Mouse (Mus musculus) lung, embryonic 15.5 days (tissue): ENCODE results near the gene Shb. TPM values are rescaled to one million over a fixed set of nuclear protein-coding genes. Genes with fewer than 3 reads are reported as not detected.

Source experiments
- ATAC-seq: fragments of 200-750 bp; cut with Nextera tagmentation; 2 replicates; pipeline ENCODE4 v1.8.0; 2017; ENCODE audit warnings: moderate number of reproducible peaks, borderline replicate concordance; ENCODE audit not compliant: low FRiP score, low TSS enrichment; ENCODE audit errors: extremely low read depth
- H3K27ac ChIP-seq: fragments of 300-500 bp; sonication (generic); 2 replicates; pipeline ENCODE4 v1.5.1; 2015; ENCODE audit warnings: moderate library complexity, mild to moderate bottlenecking, inconsistent platforms
- H3K27me3 ChIP-seq: fragments of 300-500 bp; sonication (generic); 2 replicates; pipeline ENCODE4 v1.6.1; 2015; ENCODE audit warnings: inconsistent platforms
- H3K36me3 ChIP-seq: fragments of 300-500 bp; sonication (generic); 2 replicates; pipeline ENCODE4 v1.6.1; 2015; ENCODE audit warnings: inconsistent platforms
- H3K4me1 ChIP-seq: fragments of 300-500 bp; sonication (generic); 2 replicates; pipeline ENCODE4 v1.6.1; 2015; ENCODE audit warnings: inconsistent platforms
- H3K4me2 ChIP-seq: fragments of 300-500 bp; sonication (generic); 2 replicates; pipeline ENCODE4 v1.6.1; 2015; ENCODE audit warnings: inconsistent platforms, mild to moderate bottlenecking, moderate library complexity
- H3K4me3 ChIP-seq: fragments of 300-500 bp; sonication (generic); 2 replicates; pipeline ENCODE4 v1.5.1; 2015; ENCODE audit warnings: mild to moderate bottlenecking, inconsistent platforms
- H3K9ac ChIP-seq: fragments of 300-500 bp; sonication (generic); 2 replicates; pipeline ENCODE4 v1.6.1; 2015; ENCODE audit warnings: inconsistent platforms
- H3K9me3 ChIP-seq: fragments of 300-500 bp; sonication (generic); 2 replicates; pipeline ENCODE4 v1.6.1; 2016; ENCODE audit warnings: inconsistent platforms
- WGBS: fragments of 180-500 bp; shearing (Covaris S2); methylation state at CpG from one replicate; pipeline ENCODE4 v1.1.7; 2015; 5-methylcytosine and 5-hydroxymethylcytosine counted together
- polyA plus RNA-seq: library from polyadenylated mRNA; unstranded; fragments of >200 nt; fragmentation: Nextera tagmentation; extraction: Ambion mirVana; gene quantifications from 2 replicates; pipeline ENCODE4 v1.2.1, GENCODE M21; 2015

Gene Shb
- polyA plus RNA-seq, 1 experiment from 2014 or later, result 13.5 TPM

DNA sequence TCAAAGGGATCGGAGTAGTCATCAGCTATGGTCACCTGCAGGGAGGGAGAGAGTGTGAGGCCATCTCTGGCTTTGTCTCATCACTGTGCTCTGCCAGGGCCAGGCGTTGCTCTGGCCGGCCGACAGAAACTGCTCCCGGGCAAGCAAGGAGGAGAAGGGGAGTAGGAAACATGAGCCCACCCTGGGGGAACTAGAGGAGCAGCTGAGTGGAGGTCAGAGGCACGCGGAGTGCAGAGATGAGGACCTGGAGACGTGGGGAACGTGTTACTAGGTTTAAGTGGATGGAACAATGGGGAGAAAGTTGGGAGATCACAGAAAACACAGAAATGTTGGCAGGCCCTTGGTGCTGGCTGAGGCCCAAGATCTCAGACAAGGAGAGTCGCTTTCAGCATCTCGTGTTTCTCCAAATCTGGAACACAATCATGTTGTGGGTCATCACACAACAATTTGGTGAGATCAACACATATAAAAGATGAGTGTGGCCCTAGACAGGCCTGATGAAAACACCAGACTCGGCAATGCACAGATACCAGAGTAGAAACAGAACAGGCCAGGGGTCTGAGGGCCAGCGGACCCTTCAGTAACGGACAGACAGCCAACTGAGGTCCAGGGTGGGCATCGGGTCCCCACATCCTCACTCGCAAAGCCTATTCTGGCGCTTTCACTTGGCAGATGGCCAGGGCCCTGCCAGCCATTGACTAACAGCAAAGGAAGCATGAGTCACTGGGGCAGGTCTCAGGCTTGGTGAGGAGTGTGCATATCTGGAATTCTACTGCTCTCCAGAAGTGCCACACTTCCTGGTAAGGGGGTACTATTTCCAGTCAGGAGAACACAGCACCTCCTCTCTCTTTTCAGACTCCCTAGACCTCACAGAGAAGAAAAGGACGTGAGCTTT is 42.9 kb downstream of the Shb start:
- H3K27me3 ChIP-seq, result no peaks in the 10 kb centered on the region
- H3K4me2 ChIP-seq, result peak overlapping the region; percentile 41
- H3K27ac ChIP-seq, result peak overlapping the region; percentile 97
- H3K36me3 ChIP-seq, result no peaks in the 10 kb centered on the region
- WGBS, result 19% methylated on average over 18 of the region's 18 CpGs
- no peaks in the 10 kb centered on the region for H3K9me3 ChIP-seq
- peak overlapping the region; percentile 8; the same call in 1 of the 2 replicates for H3K4me3 ChIP-seq
- peak overlapping the region; percentile 21; the same call in 1 of the 2 replicates for H3K9ac ChIP-seq
- peak; percentile 58 for ATAC-seq
- H3K4me1 ChIP-seq, result peaks cover 87% of the 10 kb centered on the region

DNA sequence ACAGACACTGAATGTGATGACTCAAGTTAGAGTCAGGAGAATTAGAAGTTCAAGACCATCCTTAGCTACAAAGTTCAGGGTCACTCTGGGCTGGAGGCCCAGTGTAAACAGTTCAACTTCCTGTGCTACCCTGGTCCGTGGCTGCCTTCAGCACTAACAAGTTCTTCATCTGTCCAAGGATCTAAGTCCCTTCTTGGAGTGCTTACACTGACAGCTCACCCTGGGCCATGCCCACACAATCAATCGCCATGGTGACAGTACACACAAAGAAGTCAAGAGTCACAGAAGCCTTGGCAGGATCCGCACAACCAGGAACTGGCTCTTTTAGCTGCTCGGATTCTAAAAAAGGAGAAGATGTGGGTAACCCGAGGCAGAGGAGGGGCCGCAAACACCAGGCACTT is 44.6 kb downstream of the Shb start:
- Histone ChIP-seq H3K4me1 (peaks cover 86% of the 10 kb centered on the region), H3K4me3 (no peak overlapping the region), H3K27ac (peak overlapping the region; percentile 97), H3K4me2 (peak overlapping the region; percentile 41; the same call in 1 of the 2 replicates), H3K9ac (no peak overlapping the region), H3K36me3 (no peaks in the 10 kb centered on the region), H3K9me3 (no peaks in the 10 kb centered on the region), H3K27me3 (no peaks in the 10 kb centered on the region)
- ATAC-seq, result peak; percentile 56
- 16% methylated on average over 6 of the region's 6 CpGs for WGBS

DNA sequence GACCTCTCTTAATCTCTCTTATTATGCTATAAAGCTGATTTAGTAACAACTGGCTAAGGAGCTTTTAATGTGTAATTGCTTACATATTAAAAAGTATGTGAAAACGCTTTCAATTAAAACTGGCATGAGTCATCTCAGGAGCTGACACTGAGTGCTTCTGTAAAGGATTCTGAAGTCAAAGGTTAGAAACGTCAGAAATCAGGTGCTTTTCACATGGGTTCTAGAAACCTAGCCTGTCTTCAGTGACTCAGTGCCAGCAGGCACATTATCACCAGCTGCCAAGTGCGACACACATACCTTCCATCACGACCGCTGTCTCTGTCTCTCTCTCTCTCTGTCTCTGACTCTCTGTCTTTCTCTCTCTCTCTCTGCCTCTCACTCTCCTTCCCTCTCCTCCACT is 47.2 kb downstream of the Shb start:
- H3K9ac ChIP-seq, result no peak overlapping the region

DNA sequence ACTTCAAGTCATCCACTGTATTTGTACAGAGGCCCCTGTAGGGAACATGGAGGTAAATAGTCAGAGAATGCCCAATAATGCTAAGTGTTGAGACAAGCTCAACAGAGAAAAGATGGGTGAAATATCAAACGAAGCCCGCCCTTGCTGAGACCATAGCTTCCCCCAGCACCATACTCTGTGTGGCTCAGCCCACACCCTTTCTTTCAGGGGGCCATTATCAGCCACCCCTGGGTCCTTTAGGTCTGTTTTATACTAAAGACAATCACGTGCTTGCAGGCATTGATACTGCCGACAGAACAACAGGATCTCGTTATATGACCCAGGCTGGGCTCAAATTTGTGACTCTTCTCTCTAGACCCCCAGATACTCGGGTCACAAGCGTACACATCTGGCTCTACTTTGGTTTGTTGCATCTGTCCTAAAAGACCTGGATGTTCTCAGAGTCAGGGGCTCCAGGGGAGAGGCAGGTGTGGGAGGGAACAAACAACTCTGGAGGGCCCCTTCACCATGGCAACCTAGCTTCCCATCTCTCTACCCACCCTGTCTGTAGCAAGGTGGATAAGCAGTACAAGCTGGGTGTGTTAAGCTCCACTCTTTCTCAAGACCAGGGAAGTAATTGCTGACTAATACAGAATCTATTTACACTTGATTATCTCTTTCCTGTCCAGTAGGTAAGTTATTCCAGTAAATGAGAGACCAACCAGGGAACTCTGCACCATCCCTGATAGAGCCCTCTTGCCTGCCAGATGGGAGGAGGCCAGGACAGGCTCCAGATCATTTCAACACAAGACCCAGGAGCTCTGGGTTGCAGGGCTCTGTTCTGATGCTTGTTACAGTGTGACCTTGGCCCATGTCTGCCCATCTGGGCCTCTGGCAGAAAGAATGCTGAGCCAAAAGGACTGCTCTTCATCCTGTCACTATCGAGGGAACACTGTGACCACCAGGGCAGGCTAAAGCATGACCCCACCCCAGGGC is 48.7 kb downstream of the Shb start:
- 67% methylated on average over 8 of the region's 8 CpGs for WGBS
- Histone ChIP-seq H3K27me3 (no peaks in the 10 kb centered on the region), H3K27ac (0 out of 2 replicates have a peak overlapping the region, but pooled peaks have one; percentile 29), H3K4me1 (peaks cover 86% of the 10 kb centered on the region), H3K9me3 (no peaks in the 10 kb centered on the region), H3K4me3 (no peak overlapping the region), H3K9ac (no peak overlapping the region), H3K4me2 (no peak overlapping the region), H3K36me3 (no peaks in the 10 kb centered on the region)
- no peak for ATAC-seq

More for the DNA sequence above, 47.2 kb downstream of the Shb start:
- no peak overlapping the region for H3K27ac ChIP-seq
- H3K36me3 ChIP-seq, result no peaks in the 10 kb centered on the region
- ATAC-seq, result no peak
- H3K27me3 ChIP-seq, result no peaks in the 10 kb centered on the region
- WGBS, result 75% methylated on average over 5 of the region's 5 CpGs
- H3K4me3 ChIP-seq, result no peak overlapping the region
- no peaks in the 10 kb centered on the region for H3K9me3 ChIP-seq
- no peak overlapping the region for H3K4me2 ChIP-seq
- peaks cover 88% of the 10 kb centered on the region for H3K4me1 ChIP-seq

DNA sequence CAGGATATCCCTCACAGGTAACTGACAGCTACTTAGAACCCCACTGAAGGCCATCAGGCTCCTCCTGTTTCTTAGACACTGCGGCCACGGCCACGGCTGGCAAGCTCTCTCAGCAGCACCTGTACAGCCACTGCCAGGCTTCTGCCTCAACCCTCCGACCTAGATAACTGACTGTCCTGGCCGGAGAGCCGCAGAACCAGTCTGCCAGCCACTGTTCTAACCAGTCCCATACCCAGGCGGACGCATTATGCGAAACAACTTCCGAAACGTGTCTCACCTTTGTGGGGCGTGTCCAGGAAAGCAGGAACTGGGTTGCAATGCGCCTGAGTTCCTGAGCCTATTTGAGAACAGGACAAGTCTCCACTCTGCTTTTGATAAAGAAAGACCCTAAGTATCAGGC is 50.0 kb downstream of the Shb start:
- Histone ChIP-seq H3K9ac (no peak overlapping the region), H3K4me1 (peaks cover 85% of the 10 kb centered on the region)
- WGBS, result 71% methylated on average over 13 of the region's 13 CpGs

DNA sequence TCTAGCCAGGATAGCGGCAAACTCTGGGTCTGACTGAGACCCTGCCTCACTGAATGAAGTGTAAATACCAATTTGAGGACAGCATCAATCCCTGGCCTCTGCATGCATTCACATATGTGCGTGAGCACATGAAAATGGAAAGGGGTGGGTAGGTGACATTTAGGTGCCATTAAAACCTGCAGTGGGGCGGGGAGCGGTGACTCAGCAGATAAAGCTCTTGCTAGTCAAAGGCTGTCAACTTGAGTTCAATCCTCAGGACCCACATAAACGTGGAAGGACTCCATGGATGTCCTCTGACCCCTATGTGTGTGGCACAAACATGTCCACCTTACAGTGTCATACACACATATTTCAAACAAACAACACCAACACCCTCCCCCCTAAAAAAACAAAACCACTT is 50.8 kb downstream of the Shb start:
- no peak overlapping the region for H3K4me3 ChIP-seq
- H3K27ac ChIP-seq, result no peak overlapping the region
- H3K4me2 ChIP-seq, result no peak overlapping the region
- 83% methylated on average over 5 of the region's 5 CpGs for WGBS
- H3K4me1 ChIP-seq, result peaks cover 80% of the 10 kb centered on the region
- H3K36me3 ChIP-seq, result no peaks in the 10 kb centered on the region
- no peaks in the 10 kb centered on the region for H3K27me3 ChIP-seq
- ATAC-seq, result no peak
- no peak overlapping the region for H3K9ac ChIP-seq
- H3K9me3 ChIP-seq, result no peaks in the 10 kb centered on the region

More for the DNA sequence above, 50.0 kb downstream of the Shb start:
- H3K27me3 ChIP-seq, result no peaks in the 10 kb centered on the region
- H3K4me2 ChIP-seq, result no peak overlapping the region
- no peak overlapping the region for H3K27ac ChIP-seq
- no peak overlapping the region for H3K4me3 ChIP-seq
- ATAC-seq, result no peak
- H3K9me3 ChIP-seq, result no peaks in the 10 kb centered on the region
- no peaks in the 10 kb centered on the region for H3K36me3 ChIP-seq

DNA sequence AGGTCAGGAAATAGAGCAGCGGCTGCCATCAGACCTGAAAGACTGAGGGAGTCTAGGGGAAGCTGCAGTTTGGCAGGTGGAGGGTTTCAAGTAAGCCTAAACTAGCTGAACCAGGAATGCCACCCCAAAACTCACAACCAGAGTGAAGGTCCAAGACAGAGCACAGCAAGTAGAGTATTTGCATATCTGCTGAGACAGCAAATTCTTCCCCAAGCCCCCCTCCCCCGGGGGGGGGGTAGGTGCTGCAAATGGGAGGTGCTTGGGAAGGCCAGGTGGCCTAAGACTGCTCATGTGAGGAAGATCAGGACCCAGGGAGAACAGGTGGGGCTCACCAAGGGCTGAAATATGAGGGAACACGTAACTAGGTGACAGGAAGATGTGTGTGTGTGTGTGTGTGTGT is 51.7 kb downstream of the Shb start:
- WGBS, result 41% methylated on average over 3 of the region's 3 CpGs
- Histone ChIP-seq H3K27ac (no peak overlapping the region), H3K27me3 (no peaks in the 10 kb centered on the region), H3K9ac (no peak overlapping the region), H3K4me3 (no peak overlapping the region), H3K36me3 (no peaks in the 10 kb centered on the region), H3K4me2 (no peak overlapping the region), H3K9me3 (no peaks in the 10 kb centered on the region), H3K4me1 (peaks cover 83% of the 10 kb centered on the region)
- no peak for ATAC-seq

DNA sequence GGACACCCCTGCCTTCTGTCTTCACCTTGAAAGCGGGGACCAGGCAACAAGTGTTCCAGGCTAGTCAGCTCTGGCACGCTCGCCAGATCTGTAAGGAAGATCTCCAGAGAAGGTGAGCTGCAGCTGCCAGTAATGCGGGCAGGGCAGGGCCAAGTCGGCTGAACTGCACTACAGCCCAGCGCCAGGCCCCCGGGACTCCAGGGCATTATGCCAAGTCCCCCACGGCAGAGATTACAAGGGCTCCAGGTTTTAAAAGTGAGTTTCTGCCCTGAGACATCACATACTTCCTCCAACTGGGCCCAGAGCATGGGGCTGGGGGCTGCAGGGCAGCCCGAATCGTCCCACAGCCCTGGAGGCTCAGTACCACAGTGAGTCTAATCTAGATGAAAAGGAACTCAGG is 52.8 kb downstream of the Shb start:
- WGBS, result 46% methylated on average over 10 of the region's 10 CpGs
- H3K36me3 ChIP-seq, result no peaks in the 10 kb centered on the region
- no peak for ATAC-seq
- no peaks in the 10 kb centered on the region for H3K9me3 ChIP-seq
- no peak overlapping the region for H3K9ac ChIP-seq
- no peak overlapping the region for H3K4me3 ChIP-seq
- peak overlapping the region; percentile 48 for H3K27ac ChIP-seq
- H3K4me1 ChIP-seq, result peaks cover 83% of the 10 kb centered on the region
- no peaks in the 10 kb centered on the region for H3K27me3 ChIP-seq
- H3K4me2 ChIP-seq, result no peak overlapping the region

DNA sequence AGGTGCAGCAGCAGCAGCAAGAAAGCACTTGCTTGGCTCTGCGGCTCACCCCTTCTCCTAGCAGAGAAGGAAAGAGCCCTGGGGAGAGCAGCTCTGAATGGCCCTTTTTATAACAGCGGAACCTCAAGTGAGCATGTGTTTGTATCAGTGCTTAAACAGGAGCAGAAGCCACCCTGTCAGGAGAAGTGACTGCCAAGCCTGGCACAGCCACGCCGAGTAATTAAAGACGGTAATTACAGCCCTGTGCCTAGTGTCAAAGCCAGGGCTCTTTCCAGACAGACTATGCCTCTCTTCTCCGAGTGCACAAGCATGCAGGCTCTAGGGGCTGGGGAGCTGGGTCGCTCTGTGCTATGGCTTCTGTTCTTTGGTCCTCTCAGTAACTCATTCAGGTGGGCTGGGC is 54.1 kb downstream of the Shb start:
- ATAC-seq, result no peak
- H3K4me1 ChIP-seq, result peaks cover 83% of the 10 kb centered on the region
- H3K27me3 ChIP-seq, result no peaks in the 10 kb centered on the region
- H3K27ac ChIP-seq, result peak overlapping the region; percentile 49
- no peaks in the 10 kb centered on the region for H3K36me3 ChIP-seq
- H3K4me3 ChIP-seq, result no peak overlapping the region
- no peak overlapping the region for H3K9ac ChIP-seq
- H3K4me2 ChIP-seq, result no peak overlapping the region
- 67% methylated on average over 7 of the region's 7 CpGs for WGBS
- H3K9me3 ChIP-seq, result no peaks in the 10 kb centered on the region

DNA sequence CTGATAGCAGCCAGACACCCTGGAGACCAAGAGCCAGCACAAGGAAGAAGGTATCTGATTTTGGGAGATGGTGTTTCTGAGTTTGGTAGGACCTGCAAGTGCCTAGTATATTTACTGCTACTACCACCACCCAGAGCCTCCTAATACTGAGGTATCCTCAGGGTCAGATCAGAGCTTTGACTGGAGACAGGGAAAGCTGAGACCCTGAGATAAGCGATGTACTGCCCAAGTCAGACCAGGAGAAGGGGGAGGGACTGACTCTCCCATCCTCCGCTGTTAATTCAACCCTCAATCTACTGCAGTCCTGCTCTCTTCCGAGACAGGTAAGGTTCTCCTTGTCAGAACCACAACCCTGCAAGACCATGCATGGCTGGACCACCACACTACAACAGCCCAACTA is 55.2 kb downstream of the Shb start:
- H3K9ac ChIP-seq, result no peak overlapping the region
- no peak overlapping the region for H3K27ac ChIP-seq
- H3K36me3 ChIP-seq, result no peaks in the 10 kb centered on the region
- peaks cover 85% of the 10 kb centered on the region for H3K4me1 ChIP-seq
- no peaks in the 10 kb centered on the region for H3K9me3 ChIP-seq
- no peaks in the 10 kb centered on the region for H3K27me3 ChIP-seq
- H3K4me3 ChIP-seq, result no peak overlapping the region
- WGBS, result 72% methylated on average over 3 of the region's 3 CpGs
- ATAC-seq, result no peak
- no peak overlapping the region for H3K4me2 ChIP-seq

DNA sequence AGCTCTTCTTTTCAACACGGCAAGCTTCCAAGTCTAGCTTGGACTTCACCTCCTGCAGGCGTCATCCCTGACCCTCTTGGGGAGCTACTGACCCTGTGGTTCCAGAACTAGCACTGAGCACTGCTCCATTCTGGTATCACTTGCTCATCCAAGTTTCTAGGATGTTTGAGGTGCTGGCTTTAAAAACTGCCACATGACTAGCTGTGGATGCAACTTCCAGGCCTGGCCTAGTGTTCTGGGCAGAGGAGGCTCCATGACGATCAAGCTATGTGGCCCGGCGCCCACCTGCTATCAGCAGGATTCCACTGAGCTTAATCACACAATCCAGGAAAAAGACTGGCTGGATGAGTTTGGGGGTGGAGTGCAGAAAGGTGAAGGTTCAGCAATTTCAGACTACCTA is 57.4 kb downstream of the Shb start:
- H3K27me3 ChIP-seq, result no peaks in the 10 kb centered on the region
- 48% methylated on average over 5 of the region's 5 CpGs for WGBS
- H3K9me3 ChIP-seq, result no peaks in the 10 kb centered on the region
- ATAC-seq, result no peak
- H3K9ac ChIP-seq, result no peak overlapping the region
- no peak overlapping the region for H3K4me2 ChIP-seq
- peak overlapping the region; percentile 86; the same call in 1 of the 2 replicates for H3K27ac ChIP-seq
- no peak overlapping the region for H3K4me3 ChIP-seq
- H3K4me1 ChIP-seq, result peaks cover 79% of the 10 kb centered on the region
- no peaks in the 10 kb centered on the region for H3K36me3 ChIP-seq
